Mouse (Mus musculus): Measurements from ENCODE around the gene Sox30. TPM values are rescaled to one million over a fixed set of nuclear protein-coding genes. Genes with fewer than 3 reads are reported as not detected.

The Sox30 gene
- polyA plus RNA-seq, 1 experiment: 0.01 TPM

- TF ChIP-seq CEBPB (IDR thresholded peaks at IDR 0.05; ENCODE audit: low read depth) (no peak), FOSL1 (IDR thresholded peaks at IDR 0.05; ENCODE audit: insufficient read depth, low read length, poor library complexity, severe bottlenecking) (no peak), USF1 (IDR thresholded peaks at IDR 0.05; ENCODE audit: low read depth) (no peak), MYOD1 (IDR thresholded peaks at IDR 0.05; ENCODE audit: control insufficient read depth, insufficient read length, low read depth) (no peak), MYOG (IDR thresholded peaks at IDR 0.05; ENCODE audit: control insufficient read depth, extremely low read depth, insufficient read length) (no peak), MAX (IDR thresholded peaks at IDR 0.05) (no peak), CTCF (IDR thresholded peaks at IDR 0.05; ENCODE audit: control insufficient read depth, insufficient read depth, insufficient read length) (no peak)
- H3K79me2 ChIP-seq (ENCODE audit: control insufficient read depth, insufficient read depth): peaks cover 36% of the 10 kb centered on the region
- H3K4me3 ChIP-seq (ENCODE audit: insufficient read depth, poor library complexity, severe bottlenecking): no peak overlapping the region
Measured at GRCm38 (mm10) chr11:46058916-46059315, 78.8 kb downstream of the Sox30 start.

GRCm38 (mm10) chr11:46059887-46060650, 80.0 kb downstream of the Sox30 start:
- H3K27me3 ChIP-seq (ENCODE audit: control insufficient read depth, insufficient read depth, insufficient read length): no peaks in the 10 kb centered on the region
- no peaks in the 10 kb centered on the region for H3K36me3 ChIP-seq (ENCODE audit: control insufficient read depth, insufficient read depth)
- peaks cover 36% of the 10 kb centered on the region for H3K79me2 ChIP-seq (ENCODE audit: control insufficient read depth, insufficient read depth)
- TF ChIP-seq CTCF (IDR thresholded peaks at IDR 0.05; ENCODE audit: control insufficient read depth, insufficient read depth, insufficient read length) (peak; percentile 30), CEBPB (IDR thresholded peaks at IDR 0.05; ENCODE audit: low read depth) (no peak)
- no peak overlapping the region for H3K4me3 ChIP-seq (ENCODE audit: insufficient read depth, poor library complexity, severe bottlenecking)
- peaks cover 1% of the 10 kb centered on the region for H3K79me3 ChIP-seq (ENCODE audit: low read depth)
- H3ac ChIP-seq (ENCODE audit: control insufficient read depth, insufficient read length, low read depth): no peak overlapping the region

More at GRCm38 (mm10) chr11:46058916-46059315, 78.8 kb downstream of the Sox30 start:
- Histone ChIP-seq H3K36me3 (ENCODE audit: control insufficient read depth, insufficient read depth) (no peaks in the 10 kb centered on the region), H3K79me3 (ENCODE audit: low read depth) (peaks cover 1% of the 10 kb centered on the region), H3ac (ENCODE audit: control insufficient read depth, insufficient read length, low read depth) (no peak overlapping the region), H3K27me3 (ENCODE audit: control insufficient read depth, insufficient read depth, insufficient read length) (no peaks in the 10 kb centered on the region)

- Histone ChIP-seq H3K79me3 (ENCODE audit: low read depth) (peaks cover 1% of the 10 kb centered on the region), H3K79me2 (ENCODE audit: control insufficient read depth, insufficient read depth) (peaks cover 36% of the 10 kb centered on the region), H3K36me3 (ENCODE audit: control insufficient read depth, insufficient read depth) (no peaks in the 10 kb centered on the region), H3K27me3 (ENCODE audit: control insufficient read depth, insufficient read depth, insufficient read length) (no peaks in the 10 kb centered on the region), H3ac (ENCODE audit: control insufficient read depth, insufficient read length, low read depth) (no peak overlapping the region), H3K4me3 (ENCODE audit: insufficient read depth, poor library complexity, severe bottlenecking) (no peak overlapping the region)
- TF ChIP-seq MAX (IDR thresholded peaks at IDR 0.05) (no peak), MYOD1 (IDR thresholded peaks at IDR 0.05; ENCODE audit: control insufficient read depth, insufficient read length, low read depth) (no peak), CEBPB (IDR thresholded peaks at IDR 0.05; ENCODE audit: low read depth) (no peak), MYOG (IDR thresholded peaks at IDR 0.05; ENCODE audit: control insufficient read depth, extremely low read depth, insufficient read length) (no peak)
Measured at GRCm38 (mm10) chr11:46060651-46061020, 80.5 kb downstream of the Sox30 start.

GRCm38 (mm10) chr11:46061776-46062445, 81.8 kb downstream of the Sox30 start:
- Histone ChIP-seq H3K4me3 (ENCODE audit: insufficient read depth, poor library complexity, severe bottlenecking) (no peak overlapping the region), H3K79me3 (ENCODE audit: low read depth) (peaks cover 6% of the 10 kb centered on the region), H3K27me3 (ENCODE audit: control insufficient read depth, insufficient read depth, insufficient read length) (no peaks in the 10 kb centered on the region), H3K79me2 (ENCODE audit: control insufficient read depth, insufficient read depth) (peaks cover 28% of the 10 kb centered on the region), H3ac (ENCODE audit: control insufficient read depth, insufficient read length, low read depth) (no peak overlapping the region), H3K36me3 (ENCODE audit: control insufficient read depth, insufficient read depth) (no peaks in the 10 kb centered on the region)
- TF ChIP-seq USF1 (IDR thresholded peaks at IDR 0.05; ENCODE audit: low read depth) (no peak), CEBPB (IDR thresholded peaks at IDR 0.05; ENCODE audit: low read depth) (peak; percentile 80)

GRCm38 (mm10) chr11:46062569-46062968, 82.5 kb downstream of the Sox30 start:
- TF ChIP-seq MYOD1 (IDR thresholded peaks at IDR 0.05; ENCODE audit: control insufficient read depth, insufficient read length, low read depth) (no peak), MYOG (IDR thresholded peaks at IDR 0.05; ENCODE audit: control insufficient read depth, extremely low read depth, insufficient read length) (no peak), FOSL1 (IDR thresholded peaks at IDR 0.05; ENCODE audit: insufficient read depth, low read length, poor library complexity, severe bottlenecking) (no peak), MAX (IDR thresholded peaks at IDR 0.05) (no peak)
- Histone ChIP-seq H3K36me3 (ENCODE audit: control insufficient read depth, insufficient read depth) (no peaks in the 10 kb centered on the region), H3ac (ENCODE audit: control insufficient read depth, insufficient read length, low read depth) (no peak overlapping the region), H3K79me3 (ENCODE audit: low read depth) (peaks cover 6% of the 10 kb centered on the region), H3K4me3 (ENCODE audit: insufficient read depth, poor library complexity, severe bottlenecking) (no peak overlapping the region), H3K27me3 (ENCODE audit: control insufficient read depth, insufficient read depth, insufficient read length) (no peaks in the 10 kb centered on the region), H3K79me2 (ENCODE audit: control insufficient read depth, insufficient read depth) (peaks cover 22% of the 10 kb centered on the region)

GRCm38 (mm10) chr11:46062993-46063731, 83.1 kb downstream of the Sox30 start:
- TF ChIP-seq USF1 (IDR thresholded peaks at IDR 0.05; ENCODE audit: low read depth) (peak; percentile 53), CEBPB (IDR thresholded peaks at IDR 0.05; ENCODE audit: low read depth) (no peak), MAX (IDR thresholded peaks at IDR 0.05) (peak; percentile 48), MYOG (IDR thresholded peaks at IDR 0.05; ENCODE audit: control insufficient read depth, extremely low read depth, insufficient read length) (no peak), CTCF (IDR thresholded peaks at IDR 0.05; ENCODE audit: control insufficient read depth, insufficient read depth, insufficient read length) (no peak), MYOD1 (IDR thresholded peaks at IDR 0.05; ENCODE audit: control insufficient read depth, insufficient read length, low read depth) (no peak), FOSL1 (IDR thresholded peaks at IDR 0.05; ENCODE audit: insufficient read depth, low read length, poor library complexity, severe bottlenecking) (no peak)
- Histone ChIP-seq H3K79me3 (ENCODE audit: low read depth) (peaks cover 6% of the 10 kb centered on the region), H3ac (ENCODE audit: control insufficient read depth, insufficient read length, low read depth) (no peak overlapping the region), H3K4me3 (ENCODE audit: insufficient read depth, poor library complexity, severe bottlenecking) (no peak overlapping the region), H3K27me3 (ENCODE audit: control insufficient read depth, insufficient read depth, insufficient read length) (no peaks in the 10 kb centered on the region), H3K79me2 (ENCODE audit: control insufficient read depth, insufficient read depth) (peaks cover 19% of the 10 kb centered on the region), H3K36me3 (ENCODE audit: control insufficient read depth, insufficient read depth) (no peaks in the 10 kb centered on the region)

All from C2C12 (cell line).